Mouse (Mus musculus): ENCODE measurements around the gene Gm6205.
"Not testable (repeated sequence)": the region's sequence is repeated elsewhere in the genome, so short reads cannot be mapped to it uniquely, and the experiment has no call there.

The Gm6205 gene

DNA sequence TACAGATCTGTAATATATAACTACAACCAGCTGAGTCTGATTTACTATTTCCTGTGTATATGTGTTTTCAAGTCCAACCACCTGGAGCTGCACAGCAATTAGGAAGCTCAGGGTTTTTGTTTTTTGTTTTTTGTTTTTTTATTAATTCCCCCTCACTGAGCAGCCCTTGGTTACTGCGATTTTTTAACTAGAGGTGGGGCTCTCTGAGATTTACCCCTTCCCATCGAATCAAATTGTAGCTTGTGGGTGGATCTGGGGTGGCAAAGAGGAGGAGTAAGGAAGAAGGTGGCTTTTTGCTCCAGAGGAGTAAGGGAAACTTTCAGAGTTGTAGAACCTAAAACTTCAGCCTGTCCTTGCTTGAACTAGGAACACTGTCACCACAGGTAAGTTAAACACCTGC is at the start of gene Gm6205:
TSS of gene Gm6205 (plus strand) at position 301 of the 400 bp plus-strand sequence.
- not testable (repeated sequence) for DNase-seq

DNA sequence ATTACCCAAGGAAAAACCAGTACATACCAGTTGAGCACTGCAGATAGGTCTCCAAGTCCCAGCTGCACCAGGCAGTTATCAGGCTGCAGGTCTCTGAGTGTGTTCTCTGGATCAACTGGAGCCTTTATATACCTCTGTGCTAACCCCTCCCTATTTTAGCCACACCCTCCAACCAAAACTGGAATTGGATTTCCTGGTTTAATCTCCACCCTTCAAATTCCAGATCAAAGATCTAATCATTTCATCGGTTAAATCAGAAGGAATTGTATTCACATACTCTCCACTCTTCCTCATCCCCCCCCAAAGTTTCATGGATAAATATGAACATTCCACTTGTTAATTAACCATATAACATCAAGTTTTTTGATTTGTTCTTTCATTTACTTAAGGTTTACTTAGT is 31.9 kb upstream of the Gm6205 start, which contains the start of gene Gm3147:
TSS of gene Gm3147 (minus strand) at position 101 of the 400 bp plus-strand sequence.
- not testable (repeated sequence) for DNase-seq

DNA sequence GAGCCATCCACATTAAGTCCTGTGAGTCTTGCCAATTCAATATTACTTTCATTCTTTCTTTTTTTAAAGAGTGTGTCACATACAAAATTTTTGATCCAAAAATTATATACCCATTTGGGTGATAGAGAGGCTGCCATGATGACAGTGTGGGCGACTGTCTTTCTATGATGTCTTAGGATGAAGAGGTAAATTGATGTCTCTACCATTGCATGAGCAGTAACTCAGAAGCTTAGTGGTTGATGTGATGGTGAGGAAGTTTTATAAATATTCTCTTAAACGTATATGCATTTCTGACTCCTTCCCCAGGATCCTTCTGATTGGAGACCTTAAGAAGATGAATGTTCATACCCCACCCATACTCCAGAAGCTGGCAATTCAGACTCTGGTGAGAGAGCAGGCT is 24.5 kb upstream of the Gm6205 start, which contains the start of gene Gm6509:
TSS of gene Gm6509 (plus strand) at position 301 of the 400 bp plus-strand sequence.
- DNase-seq, result not testable (repeated sequence)

All from right cerebral cortex, postnatal 14 days (tissue).